Mouse (Mus musculus) kidney, adult 2 months (tissue): ENCODE measurements around the gene Chd4.

Experiments
- CTCF ChIP-seq: fragments of 200-500 bp; conservative IDR thresholded peaks from 2 replicates; pipeline ENCODE4 v1.5.1; 2011; ENCODE audit warnings: low read depth, mild to moderate bottlenecking, control low read depth, low read length, moderate library complexity, mixed read lengths; ENCODE audit not compliant: insufficient read depth, insufficient read length
- POLR2A ChIP-seq: fragments of 200-500 bp; IDR thresholded peaks from one replicate; pipeline ENCODE4 v1.6.1; 2011; ENCODE audit warnings: low read depth, low read length, control low read depth

DNA sequence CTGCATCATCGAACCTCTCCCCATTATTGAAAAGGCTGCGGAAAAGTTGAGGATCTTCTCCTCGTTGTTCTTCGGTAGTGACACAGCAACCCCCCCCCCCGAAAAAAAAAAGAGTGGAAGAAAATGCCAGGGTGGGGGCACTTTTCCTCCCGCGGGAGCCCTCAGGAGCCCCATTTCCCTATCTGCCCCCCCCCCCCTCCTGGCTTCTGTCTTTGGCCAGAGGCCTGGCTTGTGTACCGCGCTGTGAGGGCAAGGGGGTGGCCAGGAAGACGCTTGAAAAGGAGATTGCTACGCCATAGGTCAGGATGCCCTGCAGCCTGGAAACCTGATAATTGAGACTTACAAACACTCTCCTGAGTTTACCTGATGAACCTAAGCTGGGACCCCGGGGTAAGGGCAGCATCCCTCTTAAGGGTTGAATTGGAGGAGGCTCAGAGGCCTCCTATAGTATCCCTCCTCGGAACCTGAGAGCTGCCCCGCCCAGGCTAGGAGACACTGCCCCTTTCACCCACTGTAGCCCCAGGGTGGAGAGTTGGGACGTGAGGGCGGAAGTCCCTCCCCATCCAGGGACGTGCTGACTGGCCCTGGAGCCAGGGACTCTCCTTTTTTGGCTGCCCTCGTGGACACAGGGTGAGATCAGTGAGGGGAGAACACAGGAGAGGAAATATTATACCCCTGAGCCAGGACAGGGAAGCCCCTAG lies 70.4 kb downstream of the Chd4 start, which contains the start of gene Gapdh:
- TF ChIP-seq CTCF, result no peak
- TF ChIP-seq POLR2A, result no peak
